7 mouse cellular contexts compared by ENCODE assay signal in the genomic region with DNA sequence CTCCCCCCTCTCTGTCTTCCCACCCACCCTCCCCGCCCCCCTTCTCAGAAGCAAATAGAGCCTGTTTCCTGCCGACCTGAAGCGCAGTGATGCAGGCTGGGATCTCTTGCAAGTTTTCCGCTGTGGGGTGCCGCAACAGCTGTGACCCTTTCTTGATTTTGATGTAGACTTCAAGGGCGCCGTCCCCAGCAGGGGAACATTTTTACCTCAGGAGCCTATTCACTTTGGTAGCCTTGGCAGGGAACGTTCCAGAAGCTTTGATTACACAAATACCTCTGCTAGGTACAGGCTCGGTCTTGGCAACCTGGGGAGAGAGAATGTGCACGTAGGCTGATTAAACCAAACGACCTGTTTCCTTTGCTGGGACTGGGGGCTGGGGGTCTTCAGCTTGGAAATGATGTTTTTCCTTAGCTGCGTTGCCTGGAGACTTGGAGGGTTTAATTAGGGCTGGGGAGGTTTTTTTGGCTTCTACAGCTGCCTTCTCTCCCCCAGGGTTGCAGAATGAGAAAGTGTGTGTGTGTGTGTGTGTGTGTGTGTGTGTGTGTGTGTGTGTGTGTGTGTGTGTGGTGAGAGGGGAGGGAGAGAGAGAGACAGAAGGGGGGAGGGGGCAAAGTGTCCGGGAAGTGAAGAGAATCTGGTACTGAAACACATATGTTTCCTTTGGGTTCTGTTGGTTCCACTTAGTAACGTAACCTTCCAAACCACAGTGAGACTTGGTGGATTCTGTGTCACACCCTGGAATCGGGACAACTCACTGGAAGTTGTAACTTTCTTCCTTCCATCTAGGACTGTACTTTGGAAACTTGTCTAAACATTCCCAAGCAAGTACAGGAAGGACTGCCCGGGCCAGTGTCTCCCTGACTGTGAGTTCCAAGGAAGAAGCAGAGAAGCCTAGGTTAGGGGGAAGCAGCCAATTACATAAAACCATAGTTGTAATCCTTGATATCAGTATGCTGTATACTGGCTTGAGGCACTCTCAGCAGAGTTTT.
DNase-seq lines count a peak whose midpoint lies in the region; ATAC-seq and TF ChIP-seq lines count a peak whose summit lies in the region.

No protein-coding gene starts in this region.

- H3K27ac ChIP-seq in heart, adult 2 months, result peak overlapping the region; percentile 28
- H3K27ac ChIP-seq in intestine, embryonic 16.5 days (ENCODE audit: low read length), result peak overlapping the region; percentile 15; the same call in 1 of the 2 replicates

- H3K4me3 ChIP-seq in heart, adult 2 months, result peak overlapping the region; percentile 29; the same call in 1 of the 2 replicates
- no peak overlapping the region for H3K4me3 ChIP-seq in intestine, embryonic 16.5 days (ENCODE audit: low read length)

- H3K4me1 ChIP-seq in heart, adult 2 months (ENCODE audit: control insufficient read depth, insufficient read depth, low read length), result no peaks in the 10 kb centered on the region; the same call in 1 of the 2 replicates
- 0 out of 2 replicates have a peak, but pooled peaks cover 2% of the 10 kb centered on the region for H3K4me1 ChIP-seq in intestine, embryonic 16.5 days (ENCODE audit: control insufficient read depth, insufficient read depth, low read length)

- H3K27me3 ChIP-seq in heart, adult 2 months (ENCODE audit: control insufficient read depth, insufficient read depth, low read length), result no peaks in the 10 kb centered on the region
- H3K27me3 ChIP-seq in intestine, embryonic 16.5 days (replicated peaks; ENCODE audit: control insufficient read depth, insufficient read depth, low read length), result no peaks in the 10 kb centered on the region

- no peaks in the 10 kb centered on the region; the same call in 1 of the 2 replicates for H3K9me3 ChIP-seq in intestine, embryonic 16.5 days (ENCODE audit: control insufficient read depth, low read length)

- 13% methylated on average over 16 of the region's 16 CpGs for WGBS in heart, adult 2 months
- WGBS in intestine, embryonic 16.5 days, result 7% methylated on average over 16 of the region's 16 CpGs

- intact Hi-C loops in heart, adult 2 months (cut with DNase I), result loop anchor here (5.0 kb wide), 1 partner anchor 78 kb away; no protein-coding TSS in a partner anchor
- intact Hi-C loops in left cerebral cortex, postnatal 36 days (cut with DNase I), result loop anchor here (5.0 to 10.0 kb wide), 2 partner anchors 129 to 492 kb away; no protein-coding TSS in a partner anchor

- no peaks in the 10 kb centered on the region for H3K36me3 ChIP-seq in heart, adult 2 months (ENCODE audit: control insufficient read depth, insufficient read depth, low read length)
- H3K36me3 ChIP-seq in intestine, embryonic 16.5 days (ENCODE audit: control insufficient read depth, insufficient read depth, low read length), result no peaks in the 10 kb centered on the region

- DNase-seq in embryo, embryonic 11 days, result peak; percentile 80
- peak; percentile 32 to 43 for DNase-seq in heart, adult 2 months
- peak; percentile 18 to 25 for DNase-seq in left cerebral cortex, postnatal 36 days (ENCODE audit: low spot score in 2 of 2)
- peak; percentile 75 for DNase-seq in naive thymus-derived CD4-positive, alpha-beta T cell, adult 2 months (ENCODE audit: low read depth)
- peak; percentile 8 for DNase-seq in yolk sac, embryonic 10.5 days (ENCODE audit: low spot score)

- ATAC-seq in activated CD4-positive, CD25-positive, alpha-beta regulatory T cell, adult 4 months, result peak; percentile 61
- ATAC-seq in intestine, embryonic 16.5 days, result 0 out of 2 replicates have a peak, but pooled peaks have one; percentile 38

- TF ChIP-seq CTCF in heart, adult 2 months (IDR thresholded peaks at IDR 0.05), result no peak

- TF ChIP-seq EP300 in heart, adult 2 months (IDR thresholded peaks at IDR 0.05; ENCODE audit: insufficient read depth, low read depth, low read length), result no peak

- H3K79me2 ChIP-seq in heart, adult 2 months (replicated peaks; ENCODE audit: control insufficient read depth, insufficient read depth, low read length), result no peaks in the 10 kb centered on the region

- no peak for TF ChIP-seq POLR2A in heart, adult 2 months (IDR thresholded peaks at IDR 0.05; ENCODE audit: insufficient read depth, low read depth, low read length)

- H3K4me2 ChIP-seq in intestine, embryonic 16.5 days (ENCODE audit: low read depth, low read length), result peak overlapping the region; percentile 35

- no peak overlapping the region for H3K9ac ChIP-seq in heart, adult 2 months (ENCODE audit: low read depth, low read length)
- H3K9ac ChIP-seq in intestine, embryonic 16.5 days (ENCODE audit: low read depth, low read length), result no peak overlapping the region

Comparison
In these comparisons a context has a peak if more than half of its experiments do, and no peak if none do; other contexts are left out.
1. DNase-seq: peak in every context shown above with its lines; median percentile 80 in embryo, embryonic 11 days; 75 in naive thymus-derived CD4-positive, alpha-beta T cell, adult 2 months; 38 in heart, adult 2 months; 22 in left cerebral cortex, postnatal 36 days; 8 in yolk sac, embryonic 10.5 days.